Mouse (Mus musculus) brain, adult 2 months (tissue): ENCODE measurements around the gene Sec24b.

Experiments
- DNase-seq: peaks from one replicate; pipeline ENCODE4 v3.0.0; 2011; ENCODE audit warnings: low read depth, low spot score

Gene Sec24b

GRCm38 (mm10) chr3:130055416-130056385, 5.7 kb downstream of the Sec24b start:
- DNase-seq: no peak

DNA sequence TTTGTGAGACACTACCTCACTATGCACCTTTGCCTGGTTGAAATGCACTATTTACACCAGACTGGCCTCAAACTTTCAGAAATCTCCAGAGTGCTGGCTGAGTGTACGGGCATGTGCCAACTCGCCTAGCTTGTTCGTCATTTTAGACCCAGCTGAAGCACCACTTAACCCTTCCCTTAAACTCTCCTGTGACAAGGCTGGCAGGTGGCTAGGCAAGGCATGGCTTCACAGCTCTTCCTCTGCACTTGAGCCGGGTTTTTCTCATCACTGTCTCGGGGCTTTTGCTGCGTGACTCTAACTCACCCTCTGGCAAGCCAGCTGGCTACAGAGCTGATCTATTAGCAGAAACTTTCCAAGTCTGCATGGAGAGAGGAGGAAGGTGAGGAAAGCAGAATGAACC, 6.8 kb downstream of the Sec24b start:
- DNase-seq: no peak

DNA sequence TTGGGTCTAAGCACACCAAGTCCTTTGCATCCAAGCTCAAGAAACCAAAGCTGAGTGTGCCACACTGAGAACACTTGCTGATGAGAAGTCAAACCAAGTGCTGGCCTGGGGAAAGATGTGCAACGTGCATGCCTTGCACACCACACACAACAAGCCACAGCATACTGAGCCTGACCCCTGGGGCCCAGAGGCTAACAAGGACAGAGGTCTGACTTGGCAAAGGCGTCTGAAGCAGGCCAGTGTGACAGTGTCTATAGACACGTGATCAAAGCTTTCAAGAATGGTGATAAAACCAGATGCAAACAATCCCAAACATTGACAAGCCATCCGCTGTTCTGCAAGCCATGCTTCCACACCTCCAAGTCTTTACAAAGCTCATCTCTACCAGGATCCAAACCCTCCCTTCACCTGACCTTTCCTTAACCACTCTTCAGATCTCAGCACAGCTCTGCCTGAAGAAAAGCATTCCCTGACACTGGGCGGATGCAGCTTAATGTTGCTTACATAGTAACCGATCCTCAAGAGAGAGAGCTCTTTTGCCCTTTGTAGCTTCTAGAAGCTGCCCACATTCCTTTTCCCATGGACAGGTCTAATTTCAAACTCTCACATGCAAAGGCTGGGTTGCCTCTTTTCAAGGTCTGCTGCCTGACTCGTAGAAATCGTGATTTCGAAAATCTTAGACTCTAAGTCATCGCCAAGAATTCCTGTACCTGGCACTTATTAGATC, 7.8 kb downstream of the Sec24b start:
- no peak for DNase-seq

DNA sequence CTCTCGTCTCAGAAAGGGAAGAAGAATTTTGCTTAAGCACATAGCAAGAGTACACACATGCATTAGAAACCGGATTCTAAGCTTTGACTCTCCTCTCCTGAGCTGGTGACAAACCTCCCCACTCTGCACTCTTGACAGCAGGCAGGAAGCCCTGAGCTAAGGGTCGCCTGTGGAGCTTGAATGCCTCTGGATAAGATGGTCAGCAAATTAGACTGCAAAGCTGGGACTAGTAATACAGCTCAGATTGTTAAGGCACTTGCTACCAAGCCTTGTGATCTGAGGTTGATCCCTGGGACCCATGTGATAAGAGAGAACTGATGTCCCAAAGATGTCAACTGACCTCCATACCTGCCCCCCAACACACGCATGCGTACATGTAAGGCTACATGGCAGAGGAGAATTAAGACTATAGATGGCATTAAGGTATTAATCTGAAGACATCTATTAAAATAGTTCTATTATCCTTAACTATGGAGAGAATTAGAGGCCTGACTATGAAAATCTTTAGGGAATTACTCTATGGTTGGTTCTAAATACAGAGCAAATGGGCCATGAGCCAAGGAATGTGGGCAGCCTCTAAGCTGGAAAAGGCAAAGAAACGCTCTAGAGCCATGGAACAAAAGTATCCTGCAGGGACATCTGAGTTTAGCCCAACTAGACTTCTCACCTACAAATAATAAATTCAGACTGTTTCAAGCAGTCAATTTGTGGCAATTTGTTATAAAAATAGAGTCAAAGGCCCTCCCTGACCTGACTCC, 8.6 kb downstream of the Sec24b start:
- peak; percentile 80 for DNase-seq

- DNase-seq: no peak
Measured at GRCm38 (mm10) chr3:130052116-130052515, 9.2 kb downstream of the Sec24b start.

- DNase-seq: no peak
Measured at GRCm38 (mm10) chr3:130040711-130041110, 20.6 kb downstream of the Sec24b start.

- no peak for DNase-seq
Measured at GRCm38 (mm10) chr3:130040017-130040416, 21.3 kb downstream of the Sec24b start.

DNA sequence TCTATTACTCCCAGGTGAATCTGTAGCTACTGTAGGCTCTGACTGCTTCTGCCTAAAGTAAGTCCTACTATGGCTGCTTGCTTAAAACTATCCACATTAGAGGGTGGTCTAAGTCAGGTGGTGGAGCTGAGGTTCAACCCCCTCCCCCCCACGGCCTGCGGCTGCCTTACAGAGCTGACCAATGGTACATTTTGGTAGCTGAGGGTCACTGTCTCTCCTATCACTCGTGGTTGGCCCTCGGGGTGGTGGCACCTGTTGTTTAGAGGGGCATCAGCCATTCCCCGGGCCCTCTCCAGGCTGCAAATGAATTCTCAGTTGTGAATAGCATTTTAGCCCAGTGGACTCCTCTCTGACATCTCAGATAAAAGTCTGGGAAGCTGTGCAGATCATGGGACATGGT, 32.6 kb downstream of the Sec24b start:
- no peak for DNase-seq

DNA sequence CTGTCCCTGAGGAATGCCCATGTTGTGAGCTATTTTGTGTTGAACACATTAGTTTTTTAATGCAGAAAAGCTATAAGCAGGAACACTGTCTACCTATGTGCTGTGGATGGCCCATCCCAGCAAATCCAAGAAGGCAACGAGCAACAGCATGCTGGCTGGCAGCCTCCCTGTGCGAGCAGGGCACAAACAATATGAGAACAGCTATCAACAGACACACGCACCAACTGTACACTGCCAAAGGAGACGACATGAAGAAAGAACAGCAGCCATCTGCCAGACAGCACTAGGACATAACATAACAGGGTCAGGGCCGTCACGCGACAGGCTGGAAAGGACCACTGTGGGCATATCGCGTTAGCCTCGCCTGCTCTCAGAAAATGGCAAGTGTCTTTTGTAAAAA, 35.2 kb downstream of the Sec24b start:
- peak; percentile 55 for DNase-seq

DNA sequence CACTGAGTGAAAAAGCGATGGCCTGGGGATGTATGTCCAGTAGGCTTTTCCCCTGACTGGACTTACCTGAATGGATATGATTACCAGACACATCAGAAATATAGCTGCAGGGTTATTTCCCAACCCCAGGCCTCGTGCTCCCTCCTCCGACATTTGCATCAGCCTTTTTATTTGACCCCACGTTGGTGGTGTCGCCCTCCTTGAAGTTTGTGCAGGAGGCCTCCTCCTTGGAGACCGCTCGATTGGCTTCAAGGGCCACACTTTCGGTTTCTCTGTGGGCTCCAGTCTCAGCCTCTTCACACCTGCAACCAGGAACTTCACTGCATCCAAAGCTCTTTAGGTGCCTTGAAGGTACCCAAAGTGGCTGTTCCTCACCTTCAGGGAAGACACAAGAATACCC, 35.8 kb downstream of the Sec24b start:
- no peak for DNase-seq

DNA sequence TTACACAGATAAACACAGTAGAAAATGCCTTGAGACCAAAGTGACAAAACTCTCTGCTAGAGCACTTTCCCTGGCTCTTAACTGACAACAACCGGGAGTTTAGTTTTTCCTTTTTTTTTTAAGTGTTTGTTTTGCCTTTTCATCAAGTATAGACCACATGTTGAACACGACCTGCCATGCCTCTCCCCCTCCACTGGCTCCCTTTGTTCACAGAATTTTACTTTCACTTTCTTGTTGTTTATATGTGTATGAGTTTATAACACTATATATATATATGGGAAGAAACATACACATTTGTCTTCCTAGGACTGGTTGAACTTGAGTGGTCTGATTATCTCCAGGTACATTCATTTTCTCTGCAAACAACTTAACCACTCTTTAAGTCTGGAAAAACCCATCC, 48.4 kb downstream of the Sec24b start:
- DNase-seq: no peak

GRCm38 (mm10) chr3:130011236-130011635, 50.1 kb downstream of the Sec24b start:
- no peak for DNase-seq

GRCm38 (mm10) chr3:130006141-130006540, 55.2 kb downstream of the Sec24b start:
- DNase-seq: no peak

DNA sequence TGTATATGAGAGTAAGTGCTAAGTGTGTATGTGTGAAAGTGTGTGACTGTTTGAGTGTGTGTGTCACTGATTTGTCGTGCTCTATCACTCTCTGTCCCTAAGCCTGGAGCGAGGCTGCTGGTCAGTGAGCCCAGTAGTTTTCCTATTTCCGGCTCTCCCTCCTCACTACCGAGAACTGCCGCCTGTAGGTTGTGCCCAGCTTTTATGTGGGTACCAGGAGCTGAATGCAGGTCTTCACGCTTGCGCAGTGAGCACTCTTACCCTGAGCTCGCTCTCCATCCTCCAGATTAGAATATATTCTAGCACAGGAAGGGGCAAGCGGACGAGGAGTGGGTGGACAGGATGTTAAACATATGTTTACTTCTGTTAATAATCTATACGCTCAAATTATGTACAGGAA, 60.4 kb downstream of the Sec24b start:
- no peak for DNase-seq

- peak; percentile 68 for DNase-seq
Measured at GRCm38 (mm10) chr3:129998526-129998925, 62.8 kb downstream of the Sec24b start.

- DNase-seq: peak; percentile 41
Measured at GRCm38 (mm10) chr3:129998001-129998400, 63.4 kb downstream of the Sec24b start.

DNA sequence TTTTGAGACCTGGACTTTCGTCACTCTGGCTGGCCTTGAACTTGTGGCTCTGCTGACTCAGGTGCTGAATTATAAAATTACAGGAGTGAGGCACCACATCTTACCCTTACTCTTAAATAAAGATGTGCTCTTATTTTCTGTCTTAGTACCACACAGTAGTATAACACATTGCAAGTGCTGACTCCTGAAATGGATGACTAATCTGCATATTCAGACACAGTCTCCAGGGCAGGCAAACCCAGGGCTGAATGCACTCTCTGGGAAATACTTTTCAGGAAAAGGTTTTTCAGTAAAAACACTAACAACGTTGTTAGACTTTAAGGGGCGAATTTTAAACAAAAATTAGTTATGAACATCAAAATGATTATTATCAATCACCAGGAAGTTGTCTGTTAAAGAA, 64.0 kb downstream of the Sec24b start:
- DNase-seq: peak; percentile 41

DNA sequence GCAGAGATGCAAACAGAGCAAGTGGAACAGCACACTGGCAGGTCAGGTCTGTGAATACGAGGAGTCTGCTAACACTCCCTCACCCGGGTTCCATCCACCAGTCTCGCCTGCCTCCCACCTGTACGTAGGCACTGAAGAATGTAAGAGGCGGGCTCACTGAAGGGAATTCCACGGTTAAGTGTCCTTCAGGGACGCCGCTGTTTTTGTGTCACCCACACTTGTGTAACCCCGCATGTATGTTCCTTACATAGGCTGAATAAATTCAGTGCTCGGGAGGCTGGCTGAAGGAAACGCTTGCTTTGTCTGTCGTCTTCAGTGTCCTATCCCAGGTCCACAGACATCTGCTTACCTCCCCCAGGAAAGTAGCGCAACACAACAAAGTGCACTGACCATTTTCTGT, 74.1 kb downstream of the Sec24b start:
- DNase-seq: no peak

GRCm38 (mm10) chr3:129985335-129985734, 76.0 kb downstream of the Sec24b start:
- DNase-seq: no peak

GRCm38 (mm10) chr3:129984797-129985196, 76.6 kb downstream of the Sec24b start:
- DNase-seq: no peak

GRCm38 (mm10) chr3:129982271-129982670, 79.1 kb downstream of the Sec24b start:
- DNase-seq: peak; percentile 70

DNA sequence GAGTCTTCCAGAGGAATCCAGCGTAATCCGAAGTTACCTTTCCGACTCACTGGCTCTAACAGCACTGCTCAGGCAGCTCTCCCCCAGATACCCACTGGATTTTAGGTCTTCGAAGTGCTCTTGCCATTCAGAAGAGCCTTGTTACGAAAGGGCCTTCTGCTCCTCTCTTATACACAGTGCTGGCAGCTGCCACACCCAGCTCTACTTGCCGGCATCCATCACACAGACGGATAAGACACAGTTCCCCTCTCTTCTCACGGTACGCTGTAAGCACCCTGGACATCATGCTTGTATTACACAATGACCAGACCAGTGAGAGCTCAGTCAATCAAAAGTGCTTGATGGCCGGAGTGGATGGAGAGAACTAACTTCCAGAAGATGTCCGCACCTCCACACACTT, 79.6 kb downstream of the Sec24b start:
- no peak for DNase-seq
